Mouse (Mus musculus) neural tube, embryonic 14.5 days (tissue): ENCODE measurements around the gene Sco2. TPM values are rescaled to one million over a fixed set of nuclear protein-coding genes. Genes with fewer than 3 reads are reported as not detected.

ENCODE experiments used
- ATAC-seq: fragments of 200-750 bp; cut with Nextera tagmentation; 2 replicates; pipeline ENCODE4 v1.8.0; 2017; ENCODE audit warnings: low read depth, mild to moderate bottlenecking, moderate TSS enrichment, moderate library complexity
- H3K27ac ChIP-seq: fragments of 300-500 bp; sonication (generic); 2 replicates; pipeline ENCODE4 v1.5.1; 2014; ENCODE audit warnings: low read depth, mild to moderate bottlenecking, control low read depth, low read length, moderate library complexity, mixed read lengths
- H3K27me3 ChIP-seq: fragments of 300-500 bp; sonication (generic); 2 replicates; pipeline ENCODE4 v1.6.1; 2014; ENCODE audit warnings: low read length; ENCODE audit not compliant: control insufficient read depth, insufficient read depth
- H3K36me3 ChIP-seq: fragments of 300-500 bp; sonication (generic); 2 replicates; pipeline ENCODE4 v1.6.1; 2014; ENCODE audit warnings: low read length, mixed read lengths; ENCODE audit not compliant: control insufficient read depth, insufficient read depth
- H3K4me1 ChIP-seq: fragments of 300-500 bp; sonication (generic); 2 replicates; pipeline ENCODE4 v1.6.1; 2014; ENCODE audit warnings: low read length; ENCODE audit not compliant: control insufficient read depth, insufficient read depth
- H3K4me2 ChIP-seq: fragments of 300-500 bp; sonication (generic); 2 replicates; pipeline ENCODE4 v1.6.1; 2014; ENCODE audit warnings: mild to moderate bottlenecking, low read depth, low read length, control low read depth
- H3K4me3 ChIP-seq: fragments of 300-500 bp; sonication (generic); 2 replicates; pipeline ENCODE4 v1.5.1; 2014; ENCODE audit warnings: low read depth, low read length, control low read depth, mixed read lengths
- H3K9ac ChIP-seq: fragments of 300-500 bp; sonication (generic); replicated peaks from 2 replicates; pipeline ENCODE4 v1.6.1; 2014; ENCODE audit warnings: low read depth, mild to moderate bottlenecking, control low read depth, low read length, mixed read lengths
- H3K9me3 ChIP-seq: fragments of 300-500 bp; sonication (generic); 2 replicates; pipeline ENCODE4 v1.6.1; 2016; ENCODE audit warnings: low read length; ENCODE audit not compliant: control insufficient read depth
- WGBS: fragments of 180-500 bp; shearing (Covaris S2); extraction: QIAGEN DNeasy Blood & Tissue Kit; methylation state at CpG from one replicate; pipeline ENCODE4 v1.1.7; 2014; 5-methylcytosine and 5-hydroxymethylcytosine counted together
- polyA plus RNA-seq: library from polyadenylated mRNA; unstranded; fragments of >200 nt; fragmentation: Nextera tagmentation; extraction: Ambion mirVana; gene quantifications from 2 replicates; pipeline ENCODE4 v1.2.1, GENCODE M21; 2014

Gene Sco2
- polyA plus RNA-seq, 1 experiment from 2014 or later, result 24.3 TPM

GRCm38 (mm10) chr15:89356372-89356771 lies 17.3 kb downstream of the Sco2 start:
- peak; percentile 50; the same call in 1 of the 2 replicates for ATAC-seq

DNA sequence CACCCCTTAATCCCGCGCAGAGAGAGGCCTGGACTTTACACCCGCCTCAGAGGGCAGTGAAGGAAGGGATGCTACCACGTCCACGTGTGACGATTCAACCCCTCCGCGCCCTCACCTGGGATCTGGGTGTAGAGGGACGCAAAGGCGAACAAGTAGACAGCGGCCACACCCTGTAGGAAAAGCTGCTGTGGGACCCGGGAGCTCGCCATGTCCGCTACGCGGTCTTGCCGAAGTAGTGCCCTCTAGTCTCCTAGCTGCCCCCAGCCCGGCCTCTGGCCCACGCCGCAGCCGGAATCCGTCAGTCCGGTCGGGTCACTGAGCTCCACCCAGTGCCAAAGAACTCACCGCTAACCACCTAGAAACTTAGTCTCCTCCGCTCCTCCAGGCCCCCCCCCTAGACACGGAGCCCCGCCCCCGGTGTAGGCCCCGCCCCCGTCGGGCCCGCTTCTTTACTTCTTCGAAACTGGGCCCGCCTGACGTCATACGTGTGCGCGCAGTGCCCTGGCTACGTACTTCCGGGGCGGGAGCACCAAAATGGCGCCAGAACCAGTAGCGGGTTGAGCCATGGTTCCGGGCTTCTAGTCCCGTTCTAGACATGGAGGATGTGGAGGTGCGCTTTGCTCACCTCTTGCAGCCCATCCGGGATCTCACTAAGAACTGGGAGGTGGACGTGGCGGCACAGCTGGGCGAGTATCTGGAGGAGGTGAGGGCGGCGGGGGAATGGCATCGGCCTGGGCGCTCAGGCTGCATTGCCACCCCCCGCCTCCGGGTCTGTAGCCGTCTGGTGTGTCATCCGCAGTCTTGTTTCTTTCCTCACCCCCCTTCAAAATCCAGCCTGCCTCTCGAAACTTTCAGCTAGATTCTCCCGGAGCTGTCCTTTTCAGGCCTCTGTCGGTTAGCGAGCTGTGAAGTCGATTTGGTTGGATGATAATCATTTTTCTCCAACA lies 18.1 kb downstream of the Sco2 start, which contains the start of the genes Lmf2 and Ncaph2:
TSS of gene Lmf2 (minus strand) at position 419 of the 947 bp plus-strand sequence.
TSS of gene Ncaph2 (plus strand) at position 479 of the 947 bp plus-strand sequence.
- peak; percentile 91 for ATAC-seq
- Histone ChIP-seq H3K36me3 (peaks cover 24% of the 10 kb centered on the region), H3K27ac (peak within 1 kb of the TSS; percentile 85), H3K4me3 (peak within 1 kb of the TSS; percentile 78), H3K4me2 (peak within 1 kb of the TSS; percentile 79), H3K4me1 (peaks cover 8% of the 10 kb centered on the region; the same call in 1 of the 2 replicates), H3K27me3 (no peaks in the 10 kb centered on the region), H3K9ac (peak within 1 kb of the TSS; percentile 72), H3K9me3 (no peaks in the 10 kb centered on the region)
- WGBS, result 0% methylated on average over 64 of the region's 64 CpGs

More at GRCm38 (mm10) chr15:89356372-89356771, 17.3 kb downstream of the Sco2 start:
- H3K27ac ChIP-seq, result peak overlapping the region; percentile 85
- peak overlapping the region; percentile 76 for H3K4me2 ChIP-seq
- peak overlapping the region; percentile 72 for H3K9ac ChIP-seq
- peaks cover 19% of the 10 kb centered on the region for H3K36me3 ChIP-seq
- H3K27me3 ChIP-seq, result no peaks in the 10 kb centered on the region
- peak overlapping the region; percentile 78 for H3K4me3 ChIP-seq
- peaks cover 8% of the 10 kb centered on the region; the same call in 1 of the 2 replicates for H3K4me1 ChIP-seq
- no peaks in the 10 kb centered on the region for H3K9me3 ChIP-seq
- WGBS, result under 1% methylated on average over 15 of the region's 15 CpGs

DNA sequence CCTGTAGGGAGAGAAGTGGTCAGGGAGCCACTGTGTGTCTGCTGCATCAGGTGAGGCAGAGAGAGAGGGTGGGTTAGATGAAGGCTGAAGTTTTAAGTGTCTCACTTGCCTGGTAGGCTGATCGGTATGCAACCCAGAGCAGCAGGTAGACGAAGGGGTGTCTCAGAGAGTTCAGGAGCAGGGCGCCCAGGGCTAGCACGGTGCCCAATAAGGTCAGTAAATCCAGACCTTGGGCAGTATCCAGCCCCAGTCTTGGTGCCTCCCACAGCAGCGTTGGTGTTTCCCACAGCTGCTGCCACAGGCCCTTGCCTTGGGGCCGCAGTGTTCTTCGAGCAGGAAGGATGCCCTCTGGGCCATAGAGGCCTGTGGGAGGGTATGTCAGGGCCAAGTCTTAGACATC lies 19.2 kb downstream of the Sco2 start:
- ATAC-seq, result 0 out of 2 replicates have a peak, but pooled peaks have one; percentile 9
- Histone ChIP-seq H3K27ac (no peak overlapping the region), H3K4me3 (peak overlapping the region; percentile 78), H3K4me1 (peaks cover 8% of the 10 kb centered on the region; the same call in 1 of the 2 replicates), H3K9ac (peak overlapping the region; percentile 72; the same call in 1 of the 2 replicates), H3K9me3 (no peaks in the 10 kb centered on the region), H3K36me3 (peaks cover 21% of the 10 kb centered on the region), H3K4me2 (peak overlapping the region; percentile 79), H3K27me3 (no peaks in the 10 kb centered on the region)
- WGBS, result 83% methylated on average over 7 of the region's 7 CpGs

DNA sequence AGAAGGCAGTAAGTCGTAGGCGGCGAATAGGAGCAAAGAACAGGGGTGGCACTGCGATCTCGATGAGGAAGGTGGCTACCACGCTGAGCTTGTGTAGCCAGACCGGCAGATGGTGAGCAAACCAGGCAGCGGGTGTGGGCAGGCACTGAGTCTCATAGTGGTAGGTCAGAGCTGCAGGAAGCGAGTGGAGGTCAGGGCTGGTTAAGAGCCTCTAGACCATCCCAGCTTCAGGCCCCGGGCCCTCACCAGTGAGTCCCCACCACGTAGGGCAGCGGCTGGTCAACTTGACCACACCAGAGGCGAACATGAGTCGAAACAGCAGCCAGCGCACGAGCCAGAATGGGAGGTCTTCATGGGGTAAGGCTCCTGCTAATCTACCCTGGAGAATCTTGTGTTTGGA lies 19.8 kb downstream of the Sco2 start:
- Histone ChIP-seq H3K4me2 (peak overlapping the region; percentile 79; the same call in 1 of the 2 replicates), H3K4me1 (peaks cover 8% of the 10 kb centered on the region; the same call in 1 of the 2 replicates), H3K9me3 (no peaks in the 10 kb centered on the region), H3K27me3 (no peaks in the 10 kb centered on the region), H3K36me3 (peaks cover 21% of the 10 kb centered on the region), H3K27ac (no peak overlapping the region), H3K9ac (no peak overlapping the region), H3K4me3 (no peak overlapping the region)
- no peak for ATAC-seq
- WGBS, result 93% methylated on average over 16 of the region's 16 CpGs

- Histone ChIP-seq H3K4me2 (no peak overlapping the region), H3K4me3 (no peak overlapping the region), H3K36me3 (peaks cover 21% of the 10 kb centered on the region), H3K9ac (no peak overlapping the region), H3K9me3 (no peaks in the 10 kb centered on the region), H3K4me1 (peaks cover 8% of the 10 kb centered on the region; the same call in 1 of the 2 replicates), H3K27ac (no peak overlapping the region), H3K27me3 (no peaks in the 10 kb centered on the region)
- WGBS, result 94% methylated on average over 12 of the region's 12 CpGs
- no peak for ATAC-seq
These were observed 20.9 kb downstream of the Sco2 start for GRCm38 (mm10) chr15:89352795-89353194.

DNA sequence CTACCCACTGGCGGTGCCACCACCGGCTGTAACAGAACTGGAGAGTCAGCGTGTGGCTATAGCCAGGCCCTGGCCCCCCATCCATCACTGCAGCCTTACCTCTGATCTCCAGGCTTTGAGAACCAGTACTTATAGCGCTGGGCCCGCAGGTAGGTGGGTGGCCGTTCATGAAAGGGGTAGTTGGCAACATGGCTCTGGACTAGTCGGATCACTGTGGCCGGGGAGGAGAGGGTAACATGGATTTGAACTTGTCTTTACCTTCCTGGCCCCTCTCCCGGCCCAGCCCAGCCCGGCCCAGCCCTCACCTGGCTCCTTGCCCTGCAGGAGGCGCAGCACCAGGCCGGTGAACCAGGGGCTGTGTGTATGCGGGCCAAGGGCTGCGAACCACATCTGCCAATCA lies 21.6 kb downstream of the Sco2 start:
- H3K27ac ChIP-seq, result no peak overlapping the region
- H3K4me2 ChIP-seq, result no peak overlapping the region
- no peak overlapping the region for H3K9ac ChIP-seq
- no peak for ATAC-seq
- no peaks in the 10 kb centered on the region for H3K27me3 ChIP-seq
- H3K36me3 ChIP-seq, result peaks cover 21% of the 10 kb centered on the region
- peaks cover 8% of the 10 kb centered on the region; the same call in 1 of the 2 replicates for H3K4me1 ChIP-seq
- WGBS, result 95% methylated on average over 14 of the region's 14 CpGs
- H3K9me3 ChIP-seq, result no peaks in the 10 kb centered on the region
- no peak overlapping the region for H3K4me3 ChIP-seq

- Histone ChIP-seq H3K9me3 (no peaks in the 10 kb centered on the region), H3K4me2 (no peak overlapping the region), H3K4me1 (peaks cover 8% of the 10 kb centered on the region; the same call in 1 of the 2 replicates), H3K27ac (no peak overlapping the region), H3K9ac (no peak overlapping the region), H3K27me3 (no peaks in the 10 kb centered on the region), H3K36me3 (peaks cover 21% of the 10 kb centered on the region), H3K4me3 (no peak overlapping the region)
- WGBS, result 94% methylated on average over 15 of the region's 15 CpGs
- ATAC-seq, result no peak
These were observed 22.3 kb downstream of the Sco2 start for GRCm38 (mm10) chr15:89351302-89351701.

- Histone ChIP-seq H3K4me2 (no peak overlapping the region), H3K4me1 (peaks cover 8% of the 10 kb centered on the region; the same call in 1 of the 2 replicates), H3K9ac (no peak overlapping the region), H3K27me3 (no peaks in the 10 kb centered on the region), H3K9me3 (no peaks in the 10 kb centered on the region), H3K36me3 (peaks cover 21% of the 10 kb centered on the region), H3K27ac (no peak overlapping the region), H3K4me3 (no peak overlapping the region)
- no peak for ATAC-seq
- WGBS, result 93% methylated on average over 5 of the region's 5 CpGs
These were observed 23.2 kb downstream of the Sco2 start for GRCm38 (mm10) chr15:89350447-89350846.

GRCm38 (mm10) chr15:89343325-89343724 lies 30.3 kb downstream of the Sco2 start:
- no peak overlapping the region for H3K9ac ChIP-seq
- H3K4me1 ChIP-seq, result no peaks in the 10 kb centered on the region

More at GRCm38 (mm10) chr15:89343325-89343724, 30.3 kb downstream of the Sco2 start:
- no peaks in the 10 kb centered on the region for H3K9me3 ChIP-seq
- H3K4me3 ChIP-seq, result no peak overlapping the region
- no peaks in the 10 kb centered on the region for H3K36me3 ChIP-seq
- H3K4me2 ChIP-seq, result no peak overlapping the region
- H3K27ac ChIP-seq, result no peak overlapping the region
- WGBS, result 97% methylated on average over 3 of the region's 3 CpGs
- no peaks in the 10 kb centered on the region for H3K27me3 ChIP-seq
- ATAC-seq, result no peak
